Comparison of ENCODE assay signal across 26 mouse cellular contexts in genomic region chr2:6412645-6413044, GRCm38 (mm10).
A peak's percentile ranks its signal among the peaks of the same experiment; 100 is the strongest.
DNase-seq lines count a peak whose midpoint lies in the region; ATAC-seq and TF ChIP-seq lines count a peak whose summit lies in the region.
"Had no signal": no experiment of that assay in that cellular context is flagged by ENCODE, and none has a peak within 500 bp of the region (broad histone marks: within the 10 kb centered on the region; RNA-seq: fewer than 3 reads in every experiment).

No protein-coding gene starts in this region.

- no peak overlapping the region for H3K27ac ChIP-seq in intestine, embryonic 14.5 days (ENCODE audit: low read depth)
- H3K27ac ChIP-seq in intestine, embryonic 16.5 days (ENCODE audit: low read length) = no peak overlapping the region
- no peak overlapping the region for H3K27ac ChIP-seq in kidney, postnatal 0 days
- H3K27ac ChIP-seq in kidney, embryonic 14.5 days (ENCODE audit: low read depth, low read length) = no peak overlapping the region
- H3K27ac ChIP-seq: gastrocnemius, adult 2 months; heart, embryonic 10.5 days; heart, embryonic 13.5 days; hindbrain, embryonic 14.5 days had no signal

- H3K4me3 ChIP-seq in intestine, embryonic 14.5 days (ENCODE audit: low read depth, low read length) = no peak overlapping the region
- no peak overlapping the region for H3K4me3 ChIP-seq in intestine, embryonic 16.5 days (ENCODE audit: low read length)
- no peak overlapping the region for H3K4me3 ChIP-seq in kidney, postnatal 0 days (replicated peaks; ENCODE audit: low read depth, low read length)
- no peak overlapping the region for H3K4me3 ChIP-seq in kidney, embryonic 14.5 days (ENCODE audit: low read length)
- H3K4me3 ChIP-seq in megakaryocyte, embryonic 14.5 days (replicated peaks) = peak overlapping the region; percentile 59
- H3K4me3 ChIP-seq: gastrocnemius, adult 2 months; heart, embryonic 10.5 days; heart, embryonic 13.5 days had no signal

- H3K4me2 ChIP-seq in intestine, embryonic 14.5 days (ENCODE audit: low read length) = no peak overlapping the region
- H3K4me2 ChIP-seq in intestine, embryonic 16.5 days (ENCODE audit: low read depth, low read length) = no peak overlapping the region
- no peak overlapping the region for H3K4me2 ChIP-seq in kidney, postnatal 0 days (ENCODE audit: low read length)
- H3K4me2 ChIP-seq in kidney, embryonic 14.5 days (replicated peaks; ENCODE audit: low read depth, low read length) = no peak overlapping the region
- H3K4me2 ChIP-seq: heart, embryonic 13.5 days; hindbrain, embryonic 14.5 days had no signal

- H3K9ac ChIP-seq in intestine, embryonic 14.5 days (ENCODE audit: low read length) = no peak overlapping the region
- H3K9ac ChIP-seq in intestine, embryonic 16.5 days (ENCODE audit: low read depth, low read length) = no peak overlapping the region
- no peak overlapping the region for H3K9ac ChIP-seq in kidney, postnatal 0 days (ENCODE audit: low read depth, low read length)
- no peak overlapping the region for H3K9ac ChIP-seq in kidney, embryonic 14.5 days (ENCODE audit: low read depth, low read length)
- H3K9ac ChIP-seq: forebrain, postnatal 0 days; heart, embryonic 13.5 days; hindbrain, embryonic 14.5 days had no signal

- H3K9me3 ChIP-seq in intestine, embryonic 14.5 days (ENCODE audit: control insufficient read depth, low read length) = no peaks in the 10 kb centered on the region
- no peaks in the 10 kb centered on the region for H3K9me3 ChIP-seq in intestine, embryonic 16.5 days (ENCODE audit: control insufficient read depth, low read length)
- no peaks in the 10 kb centered on the region for H3K9me3 ChIP-seq in kidney, postnatal 0 days (replicated peaks; ENCODE audit: low read length)
- no peaks in the 10 kb centered on the region for H3K9me3 ChIP-seq in kidney, embryonic 14.5 days (ENCODE audit: control insufficient read depth, low read length)
- no peaks in the 10 kb centered on the region for H3K9me3 ChIP-seq in megakaryocyte, embryonic 14.5 days
- H3K9me3 ChIP-seq: G1E; heart, embryonic 10.5 days; heart, embryonic 13.5 days had no signal

- peak; percentile 31 for DNase-seq in intestine, embryonic 14.5 days (ENCODE audit: low spot score)
- no peak for DNase-seq in kidney, postnatal 0 days (ENCODE audit: low spot score)
- no peak for DNase-seq in spleen, adult 18-20 months
- DNase-seq: adrenal gland, postnatal 10 days; adrenal gland, postnatal 36 days; B cell, adult 2 months; cerebellum, adult 18-20 months; cerebellum, adult 9-10 months; cerebellum, postnatal 14 days; forebrain, postnatal 0 days; gastrocnemius, adult 2 months; gastrocnemius, postnatal 14 days; heart, adult 18-20 months; heart, postnatal 14 days; heart, postnatal 4 days had no signal

- H3K27me3 ChIP-seq in intestine, embryonic 14.5 days (replicated peaks; ENCODE audit: control insufficient read depth, insufficient read depth, low read length) = no peaks in the 10 kb centered on the region
- H3K27me3 ChIP-seq in intestine, embryonic 16.5 days (replicated peaks; ENCODE audit: control insufficient read depth, insufficient read depth, low read length) = no peaks in the 10 kb centered on the region
- H3K27me3 ChIP-seq in kidney, postnatal 0 days (ENCODE audit: insufficient read depth, low read length) = no peaks in the 10 kb centered on the region
- no peaks in the 10 kb centered on the region for H3K27me3 ChIP-seq in kidney, embryonic 14.5 days (ENCODE audit: control insufficient read depth, insufficient read depth, low read length)
- no peaks in the 10 kb centered on the region for H3K27me3 ChIP-seq in megakaryocyte, embryonic 14.5 days (replicated peaks)
- H3K27me3 ChIP-seq: CH12.LX; heart, embryonic 13.5 days; Patski had no signal

- WGBS in intestine, embryonic 14.5 days = 83% methylated on average over 1 of the region's 1 CpGs
- 69% methylated on average over 1 of the region's 1 CpGs for WGBS in intestine, embryonic 16.5 days
- WGBS in kidney, postnatal 0 days = 77% methylated on average over 1 of the region's 1 CpGs
- WGBS in kidney, embryonic 14.5 days = 88% methylated on average over 1 of the region's 1 CpGs

- no peak for TF ChIP-seq CTCF in kidney, postnatal 0 days (IDR thresholded peaks at IDR 0.05; ENCODE audit: low read depth)

- ATAC-seq in intestine, embryonic 14.5 days (replicated peaks; ENCODE audit: low FRiP score, low TSS enrichment, low read depth) = no peak
- ATAC-seq in intestine, embryonic 16.5 days = no peak
- 0 out of 2 replicates have a peak, but pooled peaks have one; percentile 33 for ATAC-seq in kidney, postnatal 0 days (replicated peaks; ENCODE audit: low FRiP score, low read depth)
- ATAC-seq in kidney, embryonic 14.5 days (ENCODE audit: low FRiP score, low TSS enrichment) = no peak
- ATAC-seq in megakaryocyte, adult 5-6 weeks (ENCODE audit: poor library complexity, severe bottlenecking) = no peak
- ATAC-seq: forebrain, embryonic 14.5 days; forebrain, postnatal 0 days; Patski had no signal

- no peaks in the 10 kb centered on the region for H3K4me1 ChIP-seq in intestine, embryonic 14.5 days (replicated peaks; ENCODE audit: control insufficient read depth, insufficient read depth, low read length)
- no peaks in the 10 kb centered on the region for H3K4me1 ChIP-seq in intestine, embryonic 16.5 days (ENCODE audit: control insufficient read depth, insufficient read depth, low read length)
- no peaks in the 10 kb centered on the region for H3K4me1 ChIP-seq in kidney, postnatal 0 days (replicated peaks; ENCODE audit: insufficient read depth, low read length)
- H3K4me1 ChIP-seq in kidney, embryonic 14.5 days (ENCODE audit: control insufficient read depth, insufficient read depth, low read length) = no peaks in the 10 kb centered on the region
- peaks cover 30% of the 10 kb centered on the region for H3K4me1 ChIP-seq in megakaryocyte, embryonic 14.5 days

- H3K36me3 ChIP-seq in intestine, embryonic 14.5 days (ENCODE audit: control insufficient read depth, insufficient read depth, low read length) = peaks cover 45% of the 10 kb centered on the region
- H3K36me3 ChIP-seq in intestine, embryonic 16.5 days (ENCODE audit: control insufficient read depth, insufficient read depth, low read length) = 0 out of 2 replicates have a peak, but pooled peaks cover 3% of the 10 kb centered on the region
- peaks cover 5% of the 10 kb centered on the region for H3K36me3 ChIP-seq in kidney, postnatal 0 days (ENCODE audit: insufficient read depth, low read length)
- peaks cover 27% of the 10 kb centered on the region for H3K36me3 ChIP-seq in kidney, embryonic 14.5 days (ENCODE audit: control insufficient read depth, insufficient read depth, low read length)
- H3K36me3 ChIP-seq in megakaryocyte, embryonic 14.5 days (replicated peaks; ENCODE audit: low read length) = peaks cover 61% of the 10 kb centered on the region
